Mouse (Mus musculus): Measurements from ENCODE around the gene Aff3.

Aff3 gene

DNA sequence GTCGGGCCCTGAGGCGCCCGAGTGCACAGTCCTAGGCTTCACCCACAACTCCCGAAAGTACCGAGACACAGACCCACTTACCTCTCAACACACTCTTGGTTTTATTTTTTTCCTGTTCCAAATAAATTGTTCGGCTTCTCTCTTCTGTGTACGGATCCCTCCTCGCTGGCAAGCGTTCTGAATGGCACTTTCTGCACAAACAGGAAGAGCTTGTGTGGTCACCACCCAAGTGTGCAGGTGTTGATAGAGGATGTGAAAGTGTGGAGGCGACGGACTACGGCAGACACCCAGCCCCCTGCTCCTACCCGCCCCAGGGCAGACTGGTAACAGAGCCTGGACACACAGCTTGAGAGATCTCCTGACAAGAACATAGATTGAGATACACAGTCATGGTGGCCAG lies at the start of gene Aff3:
TSS of gene Aff3 (minus strand) at position 179 of the 400 bp plus-strand sequence.
- DNase-seq, result no peak

DNA sequence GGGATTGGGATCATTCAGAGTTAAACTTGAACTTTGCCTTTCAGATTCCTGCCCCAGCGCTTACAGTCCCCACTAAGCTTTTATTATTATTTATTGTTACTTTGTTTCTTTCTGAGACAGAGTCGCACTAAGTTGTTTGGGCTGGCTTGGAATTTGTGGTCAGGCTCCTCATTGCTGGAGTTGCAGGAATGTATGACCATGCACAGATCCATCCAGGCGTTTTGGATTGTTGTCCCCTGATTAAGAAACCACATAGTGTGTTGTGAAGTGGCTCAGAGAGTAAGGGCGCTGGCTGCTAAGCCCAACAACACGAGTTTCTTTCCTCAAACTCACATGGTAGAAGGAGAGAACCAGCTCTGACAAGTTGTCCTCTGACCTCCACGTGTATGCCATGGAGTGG lies 35.9 kb upstream of the Aff3 start:
- no peak for DNase-seq

DNA sequence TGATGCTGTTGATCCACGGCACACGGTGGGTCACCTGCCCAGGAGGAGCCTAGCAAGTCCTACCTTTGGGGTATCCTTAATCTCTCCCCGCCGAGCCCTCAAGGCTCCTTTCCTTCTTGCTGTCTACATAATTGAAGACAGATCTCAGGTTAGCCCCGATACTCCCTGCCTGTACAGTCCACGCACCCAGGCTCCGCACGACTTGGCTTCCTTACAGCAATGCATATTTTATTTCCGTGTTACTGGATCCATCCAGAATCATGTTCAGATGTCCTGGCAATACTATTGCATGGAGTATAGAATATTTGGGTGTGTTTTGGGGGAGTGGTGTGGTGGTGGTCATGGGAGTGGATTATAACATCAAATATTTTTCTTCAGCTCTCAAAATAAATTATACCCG lies 34.5 kb upstream of the Aff3 start:
- DNase-seq, result no peak

DNA sequence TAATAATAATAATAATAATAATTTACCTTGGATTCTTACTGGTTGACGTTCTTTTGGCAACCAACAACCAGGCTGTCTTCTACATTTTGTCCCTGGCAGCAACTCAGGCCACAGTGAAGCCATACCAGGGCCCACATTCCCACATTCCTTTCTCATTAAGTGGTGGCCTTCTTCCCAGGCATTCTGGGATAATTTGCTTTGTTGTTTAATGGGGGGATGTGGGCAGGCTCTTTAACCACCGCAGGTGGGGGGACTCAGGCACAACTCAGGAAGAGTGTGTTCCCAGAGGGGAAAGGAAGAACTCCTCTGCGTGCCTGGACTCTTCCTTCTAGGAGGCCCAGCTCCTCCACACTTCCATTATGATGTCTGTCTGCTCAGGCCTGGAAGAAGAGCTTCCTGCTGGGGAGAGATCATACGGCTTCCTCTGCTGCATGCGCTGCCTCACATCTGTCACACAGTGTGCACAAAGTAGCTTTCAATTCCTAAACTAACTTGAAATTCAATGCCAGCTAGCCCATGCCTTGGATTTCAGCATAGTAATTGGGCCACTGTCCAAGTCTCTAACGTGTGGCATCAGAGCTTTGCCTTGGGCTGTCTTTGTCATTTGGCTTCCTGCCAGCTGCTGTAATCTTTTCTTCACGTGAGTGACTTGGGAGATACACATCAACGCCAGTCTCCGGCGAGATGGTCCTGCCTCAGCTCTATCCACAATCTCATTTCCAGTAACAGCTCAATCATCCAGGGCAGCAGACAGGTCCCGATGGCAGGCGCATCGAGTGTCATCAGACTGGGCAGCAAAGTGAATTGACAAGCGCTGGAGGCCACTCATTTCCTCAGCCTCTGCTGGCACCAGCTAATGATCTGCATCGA lies 31.3 kb upstream of the Aff3 start:
- no peak for DNase-seq

DNA sequence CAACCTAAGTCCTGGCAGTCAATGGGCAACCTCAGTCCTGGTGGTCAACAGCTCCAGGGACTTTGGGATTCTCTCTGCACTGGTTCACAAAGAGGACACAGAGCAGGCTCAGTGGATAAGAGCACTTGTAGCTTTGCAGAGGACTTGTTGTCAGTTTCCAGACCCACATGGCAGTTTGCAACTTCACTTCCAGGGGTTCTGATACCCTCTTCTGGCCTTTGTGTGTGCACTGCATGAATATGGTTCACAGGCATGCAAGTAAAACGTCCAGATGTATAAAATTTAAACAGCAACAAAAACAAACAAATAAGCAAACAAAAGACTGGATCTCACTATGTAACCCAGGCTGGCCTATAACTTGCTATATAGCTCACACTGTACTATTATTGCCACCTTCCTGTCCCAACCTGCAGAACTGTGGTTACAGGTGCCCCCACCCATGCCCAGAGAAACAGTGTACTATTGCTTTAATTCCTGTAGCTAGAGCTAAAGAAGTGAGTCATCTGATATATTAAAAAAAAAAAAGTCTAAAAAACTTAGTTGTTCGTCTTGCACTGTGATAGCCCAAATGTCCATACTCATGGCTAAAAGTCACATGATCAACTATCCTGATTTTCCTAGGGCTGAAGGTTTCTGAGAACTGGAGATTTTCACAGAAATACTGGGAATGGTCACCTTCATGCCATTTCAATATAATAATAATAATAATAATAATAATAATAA lies 30.5 kb upstream of the Aff3 start:
- DNase-seq, result no peak

DNA sequence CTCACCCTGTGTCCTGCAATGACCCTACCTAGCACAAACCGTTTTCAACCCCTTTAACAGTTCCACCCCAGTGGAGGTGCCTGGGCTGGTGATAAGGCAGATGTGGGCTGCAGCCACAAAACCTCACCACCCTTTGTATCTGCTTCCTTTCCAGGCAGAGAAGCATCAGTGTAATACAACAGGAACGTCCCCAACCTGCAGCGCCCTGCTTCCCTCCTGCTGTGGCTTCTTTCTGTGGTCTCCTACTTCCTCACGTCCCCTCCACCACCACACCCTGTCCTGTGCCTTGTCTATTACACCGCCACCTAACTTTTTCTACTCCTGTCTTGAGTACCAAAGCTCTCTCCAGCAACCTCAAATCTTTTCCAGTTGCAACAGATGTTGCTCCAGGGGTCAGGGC lies 29.4 kb upstream of the Aff3 start:
- no peak for DNase-seq

DNA sequence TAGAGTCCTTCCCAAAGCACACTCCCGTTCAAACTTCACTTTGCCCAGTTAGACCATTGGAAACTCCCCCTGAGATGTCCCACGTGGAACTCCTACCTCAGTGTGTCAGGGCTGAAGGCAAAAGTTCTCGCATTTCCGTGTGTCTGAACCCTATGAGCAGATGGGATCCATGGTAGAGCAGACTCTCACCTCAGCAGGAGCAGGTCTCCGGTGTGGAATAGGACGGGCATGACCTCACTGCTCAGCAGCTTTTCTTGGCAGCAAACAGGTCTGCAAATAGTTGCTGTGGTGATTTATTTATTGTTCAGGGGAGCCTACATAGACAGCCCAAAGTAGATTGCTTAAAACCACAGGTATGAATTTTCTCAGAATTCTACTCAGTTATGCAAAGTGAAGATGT lies 25.7 kb upstream of the Aff3 start:
- DNase-seq, result no peak

DNA sequence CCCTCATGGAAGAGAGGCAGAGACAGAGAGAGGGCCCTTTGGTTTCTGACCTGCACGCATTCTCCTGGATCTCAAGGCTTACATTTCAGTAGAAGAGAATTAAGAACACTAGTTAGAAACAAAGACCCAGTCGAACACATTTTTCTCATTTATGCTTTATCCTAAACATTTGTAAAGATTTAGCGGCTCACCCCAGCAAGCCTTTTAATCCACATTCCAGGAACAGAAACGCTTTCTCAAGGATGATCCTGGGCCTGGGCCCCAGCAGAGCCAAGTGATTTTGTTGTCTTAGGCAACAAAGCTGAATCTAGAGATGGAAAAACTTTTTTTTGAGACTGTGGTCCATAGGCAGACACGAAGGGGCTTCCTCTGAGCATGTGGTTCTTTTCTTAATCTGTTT lies 23.5 kb upstream of the Aff3 start:
- no peak for DNase-seq

DNA sequence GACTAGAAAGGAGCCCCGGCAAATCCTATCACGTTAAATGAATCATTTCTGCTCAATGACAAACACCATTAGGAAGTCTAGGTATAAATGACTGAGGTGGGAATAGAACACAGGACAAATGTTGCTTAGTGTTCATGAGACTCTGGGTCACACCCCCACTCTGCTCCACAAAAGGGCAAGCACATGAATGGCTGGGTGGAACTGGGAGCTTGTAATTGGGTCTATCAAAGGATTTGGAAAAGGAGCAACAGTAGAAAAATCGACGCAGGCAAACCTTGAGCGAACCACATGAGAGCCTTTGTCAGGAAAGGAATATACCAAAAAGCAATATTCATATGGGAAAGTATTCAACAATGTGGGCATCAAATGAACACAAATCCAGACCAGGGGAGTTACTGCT lies 21.0 kb upstream of the Aff3 start:
- DNase-seq, result no peak

DNA sequence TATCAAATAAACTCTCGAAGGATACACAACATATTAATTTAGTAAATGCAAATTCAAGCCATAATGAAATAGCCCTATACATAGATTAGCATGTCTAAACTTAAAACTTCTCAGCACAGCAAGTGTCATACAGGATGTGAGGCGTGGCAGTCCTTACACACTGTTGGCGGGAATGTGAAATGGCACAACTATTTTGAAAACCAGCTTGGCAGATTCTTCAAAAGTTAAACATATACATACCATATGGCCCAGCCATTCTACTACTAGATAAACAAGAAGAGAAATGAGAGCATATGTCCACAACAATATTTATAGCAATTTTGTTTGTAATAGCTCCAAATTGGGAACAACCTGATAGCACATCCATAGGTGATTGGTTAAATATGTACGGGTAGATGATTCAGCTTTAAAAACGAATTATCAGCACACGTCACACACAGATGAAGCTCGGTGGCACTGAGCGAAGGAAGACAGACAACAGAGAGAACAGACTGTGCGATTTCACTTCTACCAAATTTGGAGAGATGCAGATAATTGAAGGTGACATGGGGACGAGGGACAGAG lies 18.5 kb upstream of the Aff3 start:
- DNase-seq, result no peak

DNA sequence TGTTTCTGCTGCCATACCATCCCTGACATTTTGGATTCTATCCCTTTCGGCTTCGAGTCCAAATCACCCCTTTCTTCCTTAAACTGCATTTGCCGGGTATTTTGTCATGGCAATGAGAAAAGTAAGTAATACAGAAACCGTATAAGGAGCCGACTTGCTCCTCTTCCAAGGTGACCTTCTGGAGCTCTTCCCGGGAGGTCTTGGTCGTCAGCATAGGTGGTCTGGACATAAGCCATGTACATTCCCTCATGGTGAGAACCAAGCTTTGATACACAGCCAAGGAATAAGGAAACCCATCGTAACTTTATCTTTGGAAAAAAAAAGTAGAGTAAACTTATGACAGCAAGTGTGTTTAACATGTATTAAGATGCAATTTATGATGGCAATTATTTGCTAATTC lies 15.1 kb upstream of the Aff3 start:
- DNase-seq, result no peak

DNA sequence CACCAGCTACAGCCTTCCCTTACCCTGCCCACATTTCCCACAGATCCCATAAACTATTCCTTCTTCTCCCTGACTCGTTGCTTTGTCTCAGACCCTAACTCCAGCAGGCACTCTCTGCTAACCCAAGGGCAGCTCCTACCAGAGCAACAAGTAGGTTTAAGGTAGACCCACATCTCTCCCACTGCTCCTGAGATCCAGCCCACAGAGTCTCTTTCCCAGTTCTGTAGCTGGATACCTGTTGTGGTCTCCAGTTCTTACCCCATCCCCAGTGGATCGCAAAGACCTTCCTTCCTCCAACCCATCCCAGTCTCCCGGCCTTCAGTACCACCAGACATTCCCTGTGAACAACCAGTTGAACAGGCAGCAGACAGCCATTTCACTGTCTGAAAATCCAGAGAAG lies 7.0 kb upstream of the Aff3 start:
- no peak for DNase-seq

DNA sequence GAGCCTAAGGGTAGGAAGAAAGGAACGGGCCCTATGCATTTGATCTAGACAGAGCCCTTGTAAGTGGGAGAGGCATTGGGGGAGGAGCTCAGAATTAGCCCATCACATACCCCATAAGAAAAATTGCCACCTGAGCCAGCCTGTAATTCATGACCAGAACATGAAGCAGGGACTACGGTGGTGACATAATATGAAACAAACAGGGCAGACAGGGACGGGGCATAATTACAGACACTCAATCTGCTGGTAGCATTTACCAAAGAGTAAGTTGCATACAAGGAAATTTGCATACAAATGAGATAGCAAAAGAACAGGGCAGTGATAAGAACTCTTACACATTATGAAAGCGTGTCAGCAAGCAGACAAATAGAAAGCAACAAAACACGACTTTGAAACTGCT lies 6.3 kb upstream of the Aff3 start:
- DNase-seq, result no peak

DNA sequence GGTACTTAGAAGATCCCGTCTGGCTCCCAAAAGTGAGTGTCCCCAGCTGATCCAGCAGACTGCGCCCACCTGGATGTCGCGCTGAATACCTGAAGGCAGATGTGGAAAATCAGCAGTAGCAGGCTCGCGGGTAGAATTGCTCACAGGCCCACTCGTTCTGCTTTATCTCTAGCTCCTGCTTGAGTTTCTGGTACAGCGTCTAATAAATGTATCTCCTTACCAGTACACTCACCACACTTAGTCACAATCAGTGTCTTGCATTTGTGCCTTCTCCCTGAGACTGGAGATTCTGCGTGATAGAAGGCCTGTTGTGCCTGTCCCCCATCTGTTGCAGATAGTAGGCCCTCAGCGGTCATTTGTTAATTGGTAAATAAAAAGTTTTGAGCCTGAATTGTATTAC lies 3.6 kb upstream of the Aff3 start:
- DNase-seq, result no peak

DNA sequence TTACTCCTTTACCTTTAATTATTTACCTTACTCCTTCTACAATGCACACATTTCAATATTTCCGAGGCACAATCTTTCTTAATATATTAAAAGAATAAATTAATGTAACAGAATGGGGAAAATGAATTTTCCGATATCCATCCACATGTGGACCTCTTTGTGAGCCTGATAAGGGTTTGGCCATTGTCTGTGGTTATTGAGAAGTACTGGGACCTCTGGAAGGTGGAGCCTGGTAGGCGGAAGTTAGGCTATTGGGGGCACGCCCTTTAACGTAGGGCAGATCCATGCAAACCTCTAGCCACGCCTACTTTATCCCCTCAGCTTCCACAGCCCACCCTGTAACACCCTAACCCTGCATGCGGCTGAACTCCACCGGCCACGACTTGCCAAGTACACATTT lies 3.1 kb upstream of the Aff3 start:
- DNase-seq, result no peak

DNA sequence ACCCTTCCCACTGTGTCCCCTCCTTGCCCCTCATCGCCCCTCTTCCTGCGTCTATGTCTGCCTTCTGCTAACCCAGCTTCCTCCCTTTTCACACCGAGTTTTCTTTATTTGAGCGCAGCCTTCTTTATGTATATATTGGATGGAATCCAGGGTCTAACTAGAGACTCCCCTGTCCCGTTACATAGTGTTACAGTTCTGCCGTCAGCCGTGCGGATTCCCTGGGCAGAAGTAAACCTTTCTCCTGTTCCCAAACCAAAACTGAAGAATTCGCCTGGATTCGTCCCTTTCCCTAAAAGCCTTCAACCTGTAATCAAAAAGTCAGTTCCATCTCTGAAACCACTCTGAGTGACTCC lies 2.0 kb upstream of the Aff3 start:
- DNase-seq, result no peak

DNA sequence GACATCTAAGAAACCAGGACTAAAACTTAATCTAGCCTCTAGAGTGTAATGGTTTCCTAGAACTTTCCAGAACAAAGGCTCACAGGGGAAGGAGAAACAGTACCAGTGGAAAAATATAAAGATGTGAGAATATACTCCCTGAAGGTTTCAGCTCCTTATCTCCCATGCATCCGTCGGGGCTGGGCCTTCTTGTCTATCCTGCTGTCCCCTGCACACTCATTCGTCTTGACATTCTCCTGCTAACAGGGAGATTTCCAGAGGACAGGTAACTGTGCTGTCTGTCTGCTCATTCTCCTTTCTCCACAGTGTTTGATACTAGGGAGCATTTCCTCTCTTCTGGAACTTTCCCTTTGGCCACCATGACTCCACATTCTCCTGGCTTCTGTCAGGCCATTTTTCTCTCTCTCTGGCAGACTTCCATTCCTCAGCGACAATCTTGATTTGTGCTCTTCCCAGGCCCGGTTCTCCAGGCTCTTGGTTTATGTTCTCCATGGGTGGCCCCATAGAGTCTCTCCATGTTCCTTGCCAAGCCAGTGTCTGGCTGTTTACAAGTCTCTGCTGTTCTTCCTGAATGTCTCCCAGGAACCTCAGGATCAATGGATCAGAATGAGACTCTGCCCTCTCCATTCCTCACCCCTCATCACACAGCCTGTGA lies 1.5 kb upstream of the Aff3 start:
- DNase-seq, result no peak

DNA sequence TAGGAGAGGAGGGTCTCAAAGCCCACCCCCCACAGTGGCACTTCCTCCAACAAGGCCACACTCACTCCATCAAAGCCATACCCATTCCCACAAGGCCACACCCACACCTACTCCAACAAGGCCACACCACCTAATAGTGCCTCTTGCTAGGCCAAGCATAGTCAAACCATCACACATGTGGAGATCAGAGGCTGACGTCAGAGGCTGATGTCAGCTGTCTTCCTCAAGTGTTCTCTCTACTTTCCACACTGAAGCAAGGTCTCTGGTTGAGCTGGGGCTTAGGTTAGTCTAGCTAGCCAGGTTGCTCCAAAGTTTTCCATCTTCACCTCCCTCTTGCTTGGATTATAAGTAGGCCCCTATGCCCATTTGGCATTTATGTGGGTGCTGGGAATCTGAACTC lies 856 bp upstream of the Aff3 start:
- DNase-seq, result no peak

DNA sequence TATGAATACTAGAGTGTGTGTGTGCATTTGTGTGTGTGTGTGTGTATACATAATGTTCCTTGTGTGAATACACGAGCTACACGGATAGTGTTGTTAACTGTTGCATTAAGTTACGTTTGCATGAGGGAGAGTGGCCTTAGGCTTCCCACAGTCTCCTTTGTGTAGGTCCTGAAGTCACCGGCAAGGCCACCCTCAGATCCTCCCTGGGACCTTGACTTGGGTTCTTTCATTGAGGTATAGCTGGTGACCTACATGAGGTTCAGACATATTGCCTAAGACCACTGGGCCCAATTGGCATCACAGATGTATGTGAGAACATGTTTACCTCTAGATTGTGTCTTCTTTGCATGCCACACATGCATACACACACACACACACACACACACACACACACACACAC lies 494 bp downstream of the Aff3 start:
- DNase-seq, result no peak

DNA sequence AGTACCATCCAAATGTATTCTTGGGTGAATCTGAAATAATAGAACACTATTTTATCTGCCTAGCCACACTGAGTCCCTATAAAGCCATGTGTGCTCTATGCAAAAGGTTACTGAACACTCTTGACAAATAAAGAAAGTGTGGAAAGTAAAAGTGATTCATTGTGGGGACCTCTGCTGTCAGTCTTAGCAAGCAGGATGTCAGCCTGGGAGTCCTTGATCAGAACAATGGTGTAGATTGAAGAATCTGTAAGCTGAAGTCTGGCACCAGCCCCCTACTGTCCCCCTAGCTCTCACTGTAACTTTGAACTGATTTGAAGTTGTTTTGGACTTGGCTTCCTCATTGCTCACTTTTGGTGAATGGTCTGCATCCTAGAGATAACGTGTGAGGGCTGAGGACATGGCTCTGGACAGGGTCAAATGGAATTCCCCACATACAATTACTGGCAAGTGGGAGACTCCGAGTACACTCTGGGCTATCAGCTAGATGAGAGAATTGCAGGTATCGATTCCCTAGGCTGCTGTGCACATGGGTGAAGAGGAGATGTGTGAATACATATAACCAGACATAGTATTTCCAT lies 2.0 kb downstream of the Aff3 start:
- no peak for DNase-seq

DNA sequence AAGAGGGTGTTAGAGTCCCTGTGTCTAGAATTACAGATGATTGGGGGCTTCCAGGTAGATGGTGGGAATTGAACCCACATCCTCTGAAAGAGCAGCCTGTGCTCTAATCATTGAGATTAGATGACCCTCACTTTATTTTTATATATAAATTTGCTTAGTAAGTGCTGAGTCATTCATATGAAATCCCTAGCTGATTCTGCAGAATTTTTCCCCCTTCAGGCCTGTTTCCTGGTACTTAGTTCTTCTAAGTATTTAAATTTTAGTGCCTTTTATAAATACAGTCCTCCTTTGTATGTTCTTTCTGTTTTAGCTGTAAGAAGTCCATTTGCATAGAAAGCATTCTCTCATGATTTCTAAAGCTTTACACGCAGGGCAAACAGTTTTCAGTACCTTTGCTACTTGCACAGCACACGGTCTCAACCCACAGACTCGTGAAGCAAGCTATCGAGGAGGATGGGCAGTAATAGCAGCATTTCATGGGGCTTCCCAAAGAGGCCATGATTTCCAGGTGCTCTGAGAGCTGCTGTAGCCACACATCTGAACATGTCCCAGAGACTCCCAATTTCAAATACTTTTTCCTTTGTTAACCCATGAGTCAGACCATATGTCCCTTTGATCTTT lies 5.7 kb downstream of the Aff3 start:
- DNase-seq, result no peak

DNA sequence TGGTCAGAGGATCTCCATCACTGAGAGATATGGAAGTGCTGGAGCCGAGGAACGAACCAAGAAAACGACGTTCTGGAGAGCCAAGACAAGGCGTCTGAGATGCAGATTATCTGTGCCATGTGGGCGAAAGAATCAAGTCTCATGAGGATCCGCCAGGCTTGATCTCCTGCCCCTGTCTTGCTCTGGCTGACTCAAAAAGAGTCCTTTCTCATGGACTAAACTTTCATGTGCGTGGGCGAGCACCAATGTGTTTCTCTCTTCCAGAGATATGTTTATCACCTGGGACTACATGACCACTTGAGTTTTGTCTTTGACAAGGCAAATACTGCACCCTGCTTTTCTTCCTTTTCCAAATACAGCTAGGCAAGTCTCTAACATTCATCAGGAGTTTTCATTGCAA lies 6.4 kb downstream of the Aff3 start:
- no peak for DNase-seq

DNA sequence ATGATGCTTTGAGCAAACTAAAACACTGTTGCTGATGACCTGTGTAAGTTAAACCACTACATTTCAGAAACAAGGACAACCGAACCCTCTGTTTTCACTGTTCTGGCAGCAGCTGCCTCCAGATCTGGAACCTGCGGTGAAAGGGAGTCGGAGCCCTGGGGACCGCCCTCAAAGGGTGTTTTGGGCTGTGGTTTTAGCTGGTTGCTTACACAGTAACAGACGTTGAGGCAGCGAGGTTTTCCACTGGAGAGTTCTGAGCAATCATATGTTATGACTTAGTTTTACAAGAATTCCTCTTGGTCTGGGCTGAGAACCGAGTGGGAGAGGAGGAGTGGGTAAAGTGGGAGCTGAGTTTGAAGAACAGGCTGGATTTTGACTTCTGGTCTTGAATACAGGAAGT lies 7.1 kb downstream of the Aff3 start:
- no peak for DNase-seq
